Mouse (Mus musculus): Measurements from ENCODE around the gene Fhit. TPM values are rescaled to one million over a fixed set of nuclear protein-coding genes. Genes with fewer than 3 reads are reported as not detected.
A peak's percentile ranks its signal among the peaks of the same experiment; 100 is the strongest.
"Not testable (repeated sequence)": the region's sequence is repeated elsewhere in the genome, so short reads cannot be mapped to it uniquely, and the experiment has no call there.

Fhit gene
- polyA plus RNA-seq, 1 experiment from 2014 or later, result 6.9 TPM

- 89% methylated on average over 2 of the region's 2 CpGs for WGBS
- no peaks in the 10 kb centered on the region for H3K27me3 ChIP-seq (ENCODE audit: control insufficient read depth, insufficient read depth, low read length)
- no peak overlapping the region for H3K27ac ChIP-seq (ENCODE audit: low read depth, low read length)
- H3K9me3 ChIP-seq (ENCODE audit: control insufficient read depth, low read length), result no peaks in the 10 kb centered on the region
- no peaks in the 10 kb centered on the region for H3K36me3 ChIP-seq (ENCODE audit: control insufficient read depth, insufficient read depth, low read length)
- H3K4me1 ChIP-seq (ENCODE audit: control insufficient read depth, insufficient read depth, low read length), result no peaks in the 10 kb centered on the region
- no peak overlapping the region for H3K4me3 ChIP-seq (ENCODE audit: low read depth, low read length)
- no peak for ATAC-seq (ENCODE audit: low read depth)
- H3K9ac ChIP-seq (replicated peaks; ENCODE audit: low read depth, low read length), result no peak overlapping the region
- no peak overlapping the region for H3K4me2 ChIP-seq (ENCODE audit: low read depth, low read length)
Measured at GRCm38 (mm10) chr14:9899494-9899893, 1262.3 kb downstream of the Fhit start.

DNA sequence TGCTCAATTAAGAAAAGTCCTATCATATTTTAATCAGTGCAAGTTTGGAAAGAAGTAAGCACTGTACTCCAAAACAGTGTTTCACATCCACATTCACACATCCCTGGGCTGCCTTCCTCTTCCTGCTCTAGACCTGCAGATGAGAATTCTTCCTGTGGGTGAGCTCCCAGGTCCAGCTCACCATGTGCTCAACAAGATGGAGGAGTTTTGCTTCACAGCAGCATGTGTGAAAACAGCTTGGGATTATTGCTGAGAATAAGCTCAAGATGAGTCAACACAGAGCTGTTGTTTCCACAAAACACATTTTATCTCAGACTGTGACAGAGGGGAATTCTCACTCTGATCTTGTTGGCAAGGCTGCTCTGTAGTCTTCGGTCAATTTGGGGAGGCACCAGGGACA lies 1265.3 kb downstream of the Fhit start:
- 93% methylated on average over 1 of the region's 1 CpGs for WGBS
- Histone ChIP-seq H3K4me2 (ENCODE audit: low read depth, low read length) (no peak overlapping the region), H3K9ac (replicated peaks; ENCODE audit: low read depth, low read length) (no peak overlapping the region), H3K4me3 (ENCODE audit: low read depth, low read length) (no peak overlapping the region), H3K4me1 (ENCODE audit: control insufficient read depth, insufficient read depth, low read length) (no peaks in the 10 kb centered on the region), H3K9me3 (ENCODE audit: control insufficient read depth, low read length) (no peaks in the 10 kb centered on the region), H3K27me3 (ENCODE audit: control insufficient read depth, insufficient read depth, low read length) (no peaks in the 10 kb centered on the region), H3K27ac (ENCODE audit: low read depth, low read length) (no peak overlapping the region), H3K36me3 (ENCODE audit: control insufficient read depth, insufficient read depth, low read length) (no peaks in the 10 kb centered on the region)
- no peak for ATAC-seq (ENCODE audit: low read depth)

DNA sequence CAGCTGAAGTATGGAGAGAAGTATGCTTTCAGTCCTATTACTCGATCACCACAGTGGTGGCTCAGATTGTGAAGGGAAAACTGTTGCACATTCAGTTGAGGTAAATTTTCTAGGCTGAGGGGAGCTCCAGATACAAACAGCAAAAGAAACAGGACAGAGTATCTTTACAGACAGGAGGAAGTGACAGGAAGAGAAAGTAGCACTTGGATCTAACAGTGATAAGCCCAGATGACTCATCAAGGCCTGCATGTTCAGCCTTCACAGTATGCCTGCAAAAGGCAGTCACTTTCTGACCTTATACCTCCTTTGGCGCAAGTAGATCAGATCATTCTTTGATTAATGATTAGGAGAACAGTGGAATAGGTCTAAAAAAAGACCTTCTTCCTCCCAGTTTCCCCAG lies 1309.8 kb downstream of the Fhit start:
- 87% methylated on average over 2 of the region's 2 CpGs for WGBS
- Histone ChIP-seq H3K9ac (replicated peaks; ENCODE audit: low read depth, low read length) (no peak overlapping the region), H3K27ac (ENCODE audit: low read depth, low read length) (no peak overlapping the region), H3K36me3 (ENCODE audit: control insufficient read depth, insufficient read depth, low read length) (no peaks in the 10 kb centered on the region), H3K4me3 (ENCODE audit: low read depth, low read length) (no peak overlapping the region), H3K4me1 (ENCODE audit: control insufficient read depth, insufficient read depth, low read length) (no peaks in the 10 kb centered on the region), H3K4me2 (ENCODE audit: low read depth, low read length) (no peak overlapping the region), H3K9me3 (ENCODE audit: control insufficient read depth, low read length) (no peaks in the 10 kb centered on the region), H3K27me3 (ENCODE audit: control insufficient read depth, insufficient read depth, low read length) (no peaks in the 10 kb centered on the region)
- ATAC-seq (ENCODE audit: low read depth), result no peak

- Histone ChIP-seq H3K36me3 (ENCODE audit: control insufficient read depth, insufficient read depth, low read length) (no peaks in the 10 kb centered on the region), H3K9me3 (ENCODE audit: control insufficient read depth, low read length) (no peaks in the 10 kb centered on the region), H3K27ac (ENCODE audit: low read depth, low read length) (no peak overlapping the region), H3K4me3 (ENCODE audit: low read depth, low read length) (no peak overlapping the region), H3K4me2 (ENCODE audit: low read depth, low read length) (no peak overlapping the region), H3K4me1 (ENCODE audit: control insufficient read depth, insufficient read depth, low read length) (no peaks in the 10 kb centered on the region), H3K27me3 (ENCODE audit: control insufficient read depth, insufficient read depth, low read length) (no peaks in the 10 kb centered on the region), H3K9ac (replicated peaks; ENCODE audit: low read depth, low read length) (no peak overlapping the region)
- ATAC-seq (ENCODE audit: low read depth), result no peak
Measured at GRCm38 (mm10) chr14:9832290-9832689, 1329.5 kb downstream of the Fhit start.

GRCm38 (mm10) chr14:9828699-9829240 lies 1333.1 kb downstream of the Fhit start:
- not testable (repeated sequence) for H3K9ac ChIP-seq (replicated peaks; ENCODE audit: low read depth, low read length); H3K4me2 ChIP-seq (ENCODE audit: low read depth, low read length); ATAC-seq (ENCODE audit: low read depth); H3K9me3 ChIP-seq (ENCODE audit: control insufficient read depth, low read length); H3K4me1 ChIP-seq (ENCODE audit: control insufficient read depth, insufficient read depth, low read length); H3K4me3 ChIP-seq (ENCODE audit: low read depth, low read length); H3K27ac ChIP-seq (ENCODE audit: low read depth, low read length); H3K36me3 ChIP-seq (ENCODE audit: control insufficient read depth, insufficient read depth, low read length); H3K27me3 ChIP-seq (ENCODE audit: control insufficient read depth, insufficient read depth, low read length)
- WGBS, result 93% methylated on average over 8 of the region's 8 CpGs

DNA sequence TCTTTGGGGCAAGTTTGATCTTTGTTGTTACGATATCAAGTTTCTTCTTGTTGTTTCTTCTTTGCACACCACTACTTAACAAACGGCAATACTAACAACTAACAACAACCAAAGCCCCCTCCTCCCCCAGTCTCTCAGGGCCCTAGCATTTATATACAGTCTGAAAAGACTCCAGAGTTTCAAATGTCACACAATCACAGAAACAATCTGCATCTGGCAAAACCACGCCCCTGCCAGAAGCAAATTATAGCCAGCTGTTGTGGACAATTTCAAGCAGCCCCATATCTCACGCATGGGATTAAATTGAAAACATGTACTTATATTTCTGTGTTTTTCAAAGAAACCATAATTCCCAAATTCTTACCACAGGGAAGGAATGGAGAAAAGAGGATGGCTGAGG lies 1345.9 kb downstream of the Fhit start:
- H3K9ac ChIP-seq (replicated peaks; ENCODE audit: low read depth, low read length), result no peak overlapping the region
- H3K9me3 ChIP-seq (ENCODE audit: control insufficient read depth, low read length), result no peaks in the 10 kb centered on the region
- no peak overlapping the region for H3K27ac ChIP-seq (ENCODE audit: low read depth, low read length)
- H3K27me3 ChIP-seq (ENCODE audit: control insufficient read depth, insufficient read depth, low read length), result no peaks in the 10 kb centered on the region
- 91% methylated on average over 4 of the region's 4 CpGs for WGBS
- no peak for ATAC-seq (ENCODE audit: low read depth)
- no peaks in the 10 kb centered on the region for H3K36me3 ChIP-seq (ENCODE audit: control insufficient read depth, insufficient read depth, low read length)
- H3K4me1 ChIP-seq (ENCODE audit: control insufficient read depth, insufficient read depth, low read length), result peaks cover 11% of the 10 kb centered on the region; the same call in 1 of the 2 replicates
- H3K4me2 ChIP-seq (ENCODE audit: low read depth, low read length), result no peak overlapping the region
- H3K4me3 ChIP-seq (ENCODE audit: low read depth, low read length), result no peak overlapping the region

GRCm38 (mm10) chr14:9811847-9812321 lies 1350.0 kb downstream of the Fhit start:
- no peaks in the 10 kb centered on the region for H3K9me3 ChIP-seq (ENCODE audit: control insufficient read depth, low read length)

GRCm38 (mm10) chr14:9811177-9811846 lies 1350.5 kb downstream of the Fhit start:
- WGBS, result 16% methylated on average over 7 of the region's 7 CpGs
- Histone ChIP-seq H3K4me2 (ENCODE audit: low read depth, low read length) (peak overlapping the region; percentile 26), H3K27ac (ENCODE audit: low read depth, low read length) (no peak overlapping the region; the same call in 1 of the 2 replicates), H3K4me3 (ENCODE audit: low read depth, low read length) (no peak overlapping the region), H3K9ac (replicated peaks; ENCODE audit: low read depth, low read length) (no peak overlapping the region), H3K9me3 (ENCODE audit: control insufficient read depth, low read length) (no peaks in the 10 kb centered on the region), H3K36me3 (ENCODE audit: control insufficient read depth, insufficient read depth, low read length) (no peaks in the 10 kb centered on the region), H3K27me3 (ENCODE audit: control insufficient read depth, insufficient read depth, low read length) (no peaks in the 10 kb centered on the region), H3K4me1 (ENCODE audit: control insufficient read depth, insufficient read depth, low read length) (peaks cover 11% of the 10 kb centered on the region; the same call in 1 of the 2 replicates)
- ATAC-seq (ENCODE audit: low read depth), result peak; percentile 89

More at GRCm38 (mm10) chr14:9811847-9812321, 1350.0 kb downstream of the Fhit start:
- WGBS, result 18% methylated on average over 9 of the region's 9 CpGs
- H3K27ac ChIP-seq (ENCODE audit: low read depth, low read length), result 0 out of 2 replicates have a peak overlapping the region, but pooled peaks have one; percentile 5
- peaks cover 11% of the 10 kb centered on the region; the same call in 1 of the 2 replicates for H3K4me1 ChIP-seq (ENCODE audit: control insufficient read depth, insufficient read depth, low read length)
- peak; percentile 87 for ATAC-seq (ENCODE audit: low read depth)
- no peaks in the 10 kb centered on the region for H3K27me3 ChIP-seq (ENCODE audit: control insufficient read depth, insufficient read depth, low read length)
- H3K4me2 ChIP-seq (ENCODE audit: low read depth, low read length), result peak overlapping the region; percentile 26
- no peak overlapping the region for H3K4me3 ChIP-seq (ENCODE audit: low read depth, low read length)
- no peaks in the 10 kb centered on the region for H3K36me3 ChIP-seq (ENCODE audit: control insufficient read depth, insufficient read depth, low read length)
- no peak overlapping the region for H3K9ac ChIP-seq (replicated peaks; ENCODE audit: low read depth, low read length)

- no peaks in the 10 kb centered on the region for H3K9me3 ChIP-seq (ENCODE audit: control insufficient read depth, low read length)
- no peaks in the 10 kb centered on the region for H3K36me3 ChIP-seq (ENCODE audit: control insufficient read depth, insufficient read depth, low read length)
Measured at GRCm38 (mm10) chr14:9793403-9793802, 1368.4 kb downstream of the Fhit start.

More at GRCm38 (mm10) chr14:9793403-9793802, 1368.4 kb downstream of the Fhit start:
- H3K27me3 ChIP-seq (ENCODE audit: control insufficient read depth, insufficient read depth, low read length), result no peaks in the 10 kb centered on the region
- H3K9ac ChIP-seq (replicated peaks; ENCODE audit: low read depth, low read length), result no peak overlapping the region
- H3K4me1 ChIP-seq (ENCODE audit: control insufficient read depth, insufficient read depth, low read length), result no peaks in the 10 kb centered on the region
- H3K4me2 ChIP-seq (ENCODE audit: low read depth, low read length), result no peak overlapping the region
- no peak for ATAC-seq (ENCODE audit: low read depth)
- H3K27ac ChIP-seq (ENCODE audit: low read depth, low read length), result no peak overlapping the region
- H3K4me3 ChIP-seq (ENCODE audit: low read depth, low read length), result no peak overlapping the region
